Mouse (Mus musculus) midbrain, embryonic 13.5 days (tissue): ENCODE data around the gene Rps29. TPM values are rescaled to one million over a fixed set of nuclear protein-coding genes. Genes with fewer than 3 reads are reported as not detected.
A peak's percentile ranks its signal among the peaks of the same experiment; 100 is the strongest.
"Not testable (repeated sequence)": the region's sequence is repeated elsewhere in the genome, so short reads cannot be mapped to it uniquely, and the experiment has no call there.

ENCODE experiments used
- ATAC-seq: fragments of 200-750 bp; cut with Nextera tagmentation; 2 replicates; pipeline ENCODE4 v1.8.0; 2017; ENCODE audit warnings: mild to moderate bottlenecking, moderate TSS enrichment, moderate library complexity
- H3K27ac ChIP-seq: fragments of 300-500 bp; sonication (generic); 2 replicates; pipeline ENCODE4 v1.5.1; 2015; ENCODE audit warnings: inconsistent platforms, mild to moderate bottlenecking, moderate library complexity
- H3K27me3 ChIP-seq: fragments of 300-500 bp; sonication (generic); 2 replicates; pipeline ENCODE4 v1.6.1; 2015; ENCODE audit warnings: mild to moderate bottlenecking, inconsistent platforms
- H3K36me3 ChIP-seq: fragments of 300-500 bp; sonication (generic); 2 replicates; pipeline ENCODE4 v1.6.1; 2015; ENCODE audit warnings: mild to moderate bottlenecking, inconsistent platforms
- H3K4me1 ChIP-seq: fragments of 300-500 bp; sonication (generic); replicated peaks from 2 replicates; pipeline ENCODE4 v1.6.1; 2015; ENCODE audit warnings: inconsistent platforms
- H3K4me2 ChIP-seq: fragments of 300-500 bp; sonication (generic); replicated peaks from 2 replicates; pipeline ENCODE4 v1.6.1; 2015; ENCODE audit warnings: moderate library complexity, mild to moderate bottlenecking, inconsistent platforms
- H3K4me3 ChIP-seq: fragments of 300-500 bp; sonication (generic); replicated peaks from 2 replicates; pipeline ENCODE4 v1.5.1; 2015; ENCODE audit warnings: mild to moderate bottlenecking, inconsistent platforms
- H3K9ac ChIP-seq: fragments of 300-500 bp; sonication (generic); replicated peaks from 2 replicates; pipeline ENCODE4 v1.6.1; 2015; ENCODE audit warnings: mild to moderate bottlenecking, inconsistent platforms
- H3K9me3 ChIP-seq: fragments of 300-500 bp; sonication (generic); 2 replicates; pipeline ENCODE4 v1.6.1; 2016; ENCODE audit warnings: mild to moderate bottlenecking, inconsistent platforms
- WGBS: fragments of 180-500 bp; shearing (Covaris S2); methylation state at CpG from one replicate; pipeline ENCODE4 v1.1.7; 2015; 5-methylcytosine and 5-hydroxymethylcytosine counted together
- polyA plus RNA-seq: library from polyadenylated mRNA; unstranded; fragments of >200 nt; fragmentation: Nextera tagmentation; extraction: Ambion mirVana; gene quantifications from 2 replicates; pipeline ENCODE4 v1.2.1, GENCODE M21; 2015

Gene Rps29
- polyA plus RNA-seq, 1 experiment from 2014 or later: 1,372 TPM

DNA sequence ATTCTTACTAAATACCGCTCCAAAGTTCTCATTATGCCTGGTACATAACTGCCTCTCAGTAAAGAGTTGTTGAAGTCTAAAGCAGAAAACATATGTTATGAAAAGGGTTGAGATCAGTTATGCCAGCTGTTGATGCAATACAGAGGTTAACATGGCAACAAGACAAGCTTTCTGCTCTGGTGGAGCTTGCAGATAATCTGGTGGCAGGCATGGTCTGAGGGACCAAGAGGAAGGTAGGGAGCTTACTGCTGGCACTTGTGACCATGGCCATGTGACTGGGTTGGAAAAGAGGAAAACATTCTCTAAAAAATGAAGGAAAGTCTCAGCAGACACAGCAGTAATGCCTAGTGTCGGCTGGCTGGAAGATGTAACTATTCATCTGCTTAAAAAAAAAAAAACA lies 12.3 kb upstream of the Rps29 start:
- Histone ChIP-seq H3K27me3 (no peaks in the 10 kb centered on the region), H3K9ac (no peak overlapping the region), H3K27ac (no peak overlapping the region), H3K9me3 (no peaks in the 10 kb centered on the region), H3K36me3 (no peaks in the 10 kb centered on the region), H3K4me2 (no peak overlapping the region), H3K4me3 (no peak overlapping the region), H3K4me1 (peaks cover 16% of the 10 kb centered on the region)
- WGBS: 97% methylated on average over 2 of the region's 2 CpGs
- ATAC-seq: no peak

DNA sequence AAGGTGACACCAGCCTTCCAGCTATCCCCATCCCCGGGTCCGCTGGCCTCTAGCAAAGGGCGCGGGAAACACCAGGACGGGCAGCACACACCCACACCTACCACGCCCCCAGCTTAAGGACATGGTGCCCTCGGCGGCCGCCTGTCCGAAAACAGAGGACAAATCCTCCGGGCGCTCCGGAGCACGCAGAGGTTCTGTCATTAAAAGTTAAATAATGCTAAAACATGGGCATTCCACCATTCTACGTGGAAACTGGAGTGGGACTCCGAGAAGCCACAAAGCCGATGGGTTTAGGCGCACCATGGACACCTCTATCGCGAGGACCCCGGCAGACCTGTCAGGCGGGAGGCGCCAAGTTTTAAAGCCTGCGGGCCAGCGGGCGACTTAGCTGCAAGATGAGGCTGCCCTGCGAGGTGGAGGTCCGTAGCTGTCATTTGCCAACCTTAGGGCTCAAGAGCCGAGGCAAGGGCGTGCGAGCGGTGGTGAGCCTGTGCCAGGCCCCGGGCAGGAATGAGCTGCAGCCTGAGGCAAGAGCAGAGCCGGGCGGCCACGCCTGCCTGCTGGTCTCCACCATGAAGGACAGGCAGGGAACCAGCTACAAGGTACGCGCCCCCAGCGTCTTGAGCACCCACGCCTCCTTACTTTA lies 9.6 kb upstream of the Rps29 start, which contains the start of gene Lrr1:
Lrr1 (plus strand) TSS at position 354 of the 646 bp plus-strand sequence.
- WGBS: 0% methylated on average over 40 of the region's 40 CpGs
- Histone ChIP-seq H3K27me3 (no peaks in the 10 kb centered on the region), H3K4me1 (peaks cover 16% of the 10 kb centered on the region)

DNA sequence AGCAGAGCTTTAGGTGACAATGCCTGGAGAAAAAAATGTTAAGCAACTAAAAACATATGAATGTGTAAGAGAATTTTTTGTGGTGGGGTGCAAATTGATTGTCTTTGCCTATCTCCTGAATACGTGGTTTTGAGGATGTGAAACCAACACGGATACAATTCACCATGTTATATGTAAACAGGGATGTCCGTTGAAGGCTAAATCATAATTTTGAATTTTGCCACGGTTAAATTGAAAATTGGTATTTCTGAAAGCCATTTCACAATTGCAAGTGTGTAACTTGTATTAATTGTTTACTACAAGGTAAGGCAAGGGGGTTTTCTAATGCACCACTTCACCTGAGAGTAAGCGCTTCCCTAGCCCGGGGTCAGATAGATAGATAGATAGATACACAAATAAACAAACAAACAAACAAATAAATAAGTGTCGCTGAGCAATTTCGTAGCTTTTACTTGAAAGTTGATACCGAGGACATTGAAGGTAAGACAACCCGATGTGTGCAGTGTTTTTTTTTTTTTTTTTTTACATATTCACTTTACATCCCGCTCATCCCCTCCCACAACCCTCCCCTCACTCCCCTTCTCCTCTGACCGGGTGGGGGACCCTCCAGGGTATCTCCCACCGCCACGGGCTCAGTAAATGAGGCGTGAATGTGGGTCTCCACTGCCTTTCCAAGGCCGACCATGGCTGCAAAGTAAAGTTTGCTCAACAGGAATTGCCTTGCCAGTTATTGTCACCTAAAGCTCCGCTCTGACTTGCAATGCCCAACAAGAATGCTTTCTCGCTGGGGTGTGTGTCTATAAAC lies 8.9 kb upstream of the Rps29 start:
- WGBS: 7% methylated on average over 18 of the region's 18 CpGs
- Histone ChIP-seq H3K4me1 (peaks cover 16% of the 10 kb centered on the region), H3K36me3 (no peaks in the 10 kb centered on the region), H3K27me3 (no peaks in the 10 kb centered on the region), H3K4me3 (peak overlapping the region; percentile 66), H3K27ac (peak overlapping the region; percentile 71), H3K9me3 (no peaks in the 10 kb centered on the region), H3K4me2 (peak overlapping the region; percentile 96), H3K9ac (peak overlapping the region; percentile 65)
- peak; percentile 78 for ATAC-seq

More for the DNA sequence above, 9.6 kb upstream of the Rps29 start, which contains the start of gene Lrr1:
- H3K27ac ChIP-seq: peak within 1 kb of the TSS; percentile 71
- no peaks in the 10 kb centered on the region for H3K9me3 ChIP-seq
- peak within 1 kb of the TSS; percentile 66 for H3K4me3 ChIP-seq
- H3K9ac ChIP-seq: peak within 1 kb of the TSS; percentile 65
- peak within 1 kb of the TSS; percentile 96 for H3K4me2 ChIP-seq
- peak; percentile 96 for ATAC-seq
- H3K36me3 ChIP-seq: no peaks in the 10 kb centered on the region

DNA sequence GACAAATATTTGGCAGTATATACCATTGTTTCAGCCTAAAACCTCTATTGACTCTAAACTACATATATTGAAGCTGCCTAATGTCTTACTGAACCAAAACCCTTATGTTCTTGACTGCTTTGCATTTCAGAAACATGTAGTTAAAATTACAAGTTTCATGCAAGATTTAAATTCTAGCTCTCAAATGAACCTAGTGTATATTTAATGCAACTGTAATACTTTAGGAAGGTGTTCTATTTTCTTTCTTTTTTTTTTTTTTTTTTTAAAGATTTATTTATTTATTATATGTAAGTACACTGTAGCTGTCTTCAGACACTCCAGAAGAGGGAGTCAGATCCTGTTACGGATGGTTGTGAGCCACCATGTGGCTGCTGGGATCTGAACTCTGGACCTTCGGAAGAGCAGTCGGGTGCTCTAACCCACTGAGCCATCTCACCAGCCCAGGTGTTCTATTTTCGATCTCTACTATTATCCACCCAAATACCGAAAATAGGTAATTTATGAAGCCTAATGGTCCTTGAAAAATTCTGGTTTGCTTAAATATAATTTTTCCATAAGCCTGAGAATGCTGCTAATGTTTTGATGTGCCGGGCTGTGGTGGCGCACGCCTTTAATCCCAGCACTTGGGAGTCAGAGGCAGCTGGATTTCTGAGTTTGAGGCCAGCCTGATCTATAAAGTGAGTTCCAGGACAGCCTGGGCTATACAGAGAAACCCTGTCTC lies 8.0 kb upstream of the Rps29 start:
- Histone ChIP-seq H3K4me2 (0 out of 2 replicates have a peak overlapping the region, but pooled peaks have one; percentile 96), H3K4me1 (peaks cover 16% of the 10 kb centered on the region)
- WGBS: 69% methylated on average over 8 of the region's 8 CpGs
- H3K27me3 ChIP-seq, H3K9ac ChIP-seq, H3K36me3 ChIP-seq, ATAC-seq, H3K27ac ChIP-seq, H3K9me3 ChIP-seq, H3K4me3 ChIP-seq: not testable (repeated sequence)

DNA sequence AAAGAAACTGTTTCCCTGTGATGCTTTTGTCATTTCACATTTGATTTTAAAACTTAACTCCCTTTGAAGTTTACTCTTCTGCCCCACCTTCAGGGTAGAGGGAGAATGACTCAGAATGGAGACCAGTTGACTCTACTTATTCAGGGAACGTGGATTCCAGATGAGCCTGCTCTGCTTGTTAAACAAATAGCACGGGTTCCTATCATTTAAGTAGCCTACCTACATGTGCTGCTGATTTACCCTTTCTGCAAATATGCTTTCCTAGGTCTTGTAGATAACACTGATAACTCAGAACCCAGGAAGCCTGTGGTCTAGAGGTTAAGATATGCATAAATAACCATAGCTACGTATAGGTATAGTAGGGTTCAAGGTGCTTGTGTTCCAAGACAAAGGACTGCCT lies 5.9 kb upstream of the Rps29 start:
- Histone ChIP-seq H3K27me3 (no peaks in the 10 kb centered on the region), H3K27ac (no peak overlapping the region), H3K9ac (no peak overlapping the region), H3K4me2 (no peak overlapping the region), H3K4me1 (peaks cover 16% of the 10 kb centered on the region), H3K36me3 (no peaks in the 10 kb centered on the region), H3K9me3 (no peaks in the 10 kb centered on the region), H3K4me3 (no peak overlapping the region)
- 63% methylated on average over 3 of the region's 3 CpGs for WGBS
- no peak for ATAC-seq

DNA sequence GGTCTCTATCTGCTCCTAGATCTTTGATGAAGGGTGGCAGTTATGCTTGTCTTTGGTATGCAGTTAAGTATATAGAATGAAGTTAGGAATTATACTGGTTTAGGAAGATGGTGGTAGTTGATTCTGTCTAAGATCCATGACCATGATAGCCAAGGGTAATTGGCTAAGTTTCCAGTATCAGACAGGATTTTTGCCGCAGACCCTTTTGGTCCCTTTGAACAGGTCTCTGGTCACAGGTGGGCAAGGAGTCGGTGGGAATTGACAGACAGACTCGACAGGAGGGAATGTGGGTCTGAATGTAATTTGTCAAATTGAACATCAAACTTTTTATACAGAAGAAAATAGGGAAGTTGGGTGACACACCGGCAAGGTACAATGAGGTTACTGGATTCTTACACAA lies 4.6 kb upstream of the Rps29 start:
- not testable (repeated sequence) for H3K27ac ChIP-seq, H3K9me3 ChIP-seq, H3K4me1 ChIP-seq, H3K27me3 ChIP-seq, ATAC-seq, H3K4me2 ChIP-seq, H3K9ac ChIP-seq, H3K36me3 ChIP-seq, H3K4me3 ChIP-seq
- WGBS: 78% methylated on average over 4 of the region's 4 CpGs

DNA sequence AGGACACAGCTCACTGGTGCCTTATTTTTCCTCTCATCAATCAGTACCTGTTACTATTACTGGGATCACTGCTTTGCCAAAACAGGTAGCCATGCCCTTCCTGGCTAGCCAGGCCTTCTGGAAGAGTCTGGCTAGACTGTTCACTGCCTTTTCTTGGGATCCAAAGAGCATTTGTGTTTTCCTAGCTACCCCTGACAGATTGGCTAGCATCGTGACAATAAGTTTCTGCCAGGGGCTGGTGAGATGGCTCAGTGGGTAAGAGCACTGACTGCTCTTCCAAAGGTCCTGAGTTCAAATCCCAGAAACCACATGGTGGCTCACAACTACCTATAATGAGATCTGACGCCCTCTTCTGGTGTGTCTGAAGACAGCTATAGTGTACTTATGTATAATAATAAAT lies 1.7 kb upstream of the Rps29 start:
- not testable (repeated sequence) for H3K27me3 ChIP-seq, H3K9me3 ChIP-seq, ATAC-seq, H3K4me3 ChIP-seq, H3K27ac ChIP-seq, H3K4me2 ChIP-seq, H3K9ac ChIP-seq
- WGBS: 74% methylated on average over 2 of the region's 2 CpGs
- H3K36me3 ChIP-seq: peaks cover 19% of the 10 kb centered on the region
- peaks cover 12% of the 10 kb centered on the region for H3K4me1 ChIP-seq

DNA sequence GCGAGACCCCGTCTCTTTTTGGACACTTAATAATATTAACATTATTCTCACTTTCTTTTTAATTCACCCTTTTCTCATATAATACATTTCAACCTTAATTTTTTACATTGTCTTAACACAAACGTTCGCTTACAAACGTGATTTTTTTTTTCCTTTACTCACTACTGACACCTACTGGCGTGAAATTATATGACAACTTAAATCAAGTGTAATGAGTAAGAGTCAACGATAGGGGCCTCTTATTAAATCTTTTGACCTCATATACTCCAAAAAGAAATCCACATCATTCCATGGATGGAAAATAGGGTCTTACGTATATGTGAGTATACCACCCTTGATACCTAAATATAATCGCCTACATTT lies 573 bp upstream of the Rps29 start:
- Histone ChIP-seq H3K27ac (no peak overlapping the region; the same call in none of the 2 replicates), H3K4me1 (peaks cover 12% of the 10 kb centered on the region), H3K4me2 (no peak overlapping the region), H3K9me3 (no peaks in the 10 kb centered on the region), H3K4me3 (peak overlapping the region; percentile 65; the same call in 1 of the 2 replicates), H3K27me3 (no peaks in the 10 kb centered on the region), H3K36me3 (peaks cover 27% of the 10 kb centered on the region), H3K9ac (no peak overlapping the region)
- no peak for ATAC-seq
- 4% methylated on average over 9 of the region's 9 CpGs for WGBS

DNA sequence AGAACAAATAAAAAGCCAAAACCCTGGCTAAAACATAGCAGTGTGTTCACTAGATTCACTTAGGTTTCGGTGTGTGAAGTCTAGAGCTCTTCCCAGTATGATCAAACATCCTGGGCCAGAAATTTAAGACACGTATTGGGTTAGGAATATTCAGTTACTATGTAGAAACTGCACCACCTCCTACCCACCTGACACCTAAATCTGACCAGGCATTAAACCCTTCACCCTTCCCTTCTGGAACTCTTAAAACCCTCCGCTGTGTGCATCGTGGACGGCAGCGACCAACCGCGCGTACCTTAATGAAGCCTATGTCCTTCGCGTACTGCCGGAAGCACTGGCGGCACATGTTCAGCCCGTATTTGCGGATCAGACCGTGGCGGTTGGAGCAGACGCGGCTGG lies 621 bp downstream of the Rps29 start:
- H3K9ac ChIP-seq: peak overlapping the region; percentile 91
- ATAC-seq: no peak
- peaks cover 27% of the 10 kb centered on the region for H3K36me3 ChIP-seq
- H3K27ac ChIP-seq: peak overlapping the region; percentile 91
- WGBS: under 1% methylated on average over 19 of the region's 19 CpGs
- H3K9me3 ChIP-seq: no peaks in the 10 kb centered on the region
- peak overlapping the region; percentile 74 for H3K4me2 ChIP-seq
- H3K4me3 ChIP-seq: peak overlapping the region; percentile 65
- peaks cover 12% of the 10 kb centered on the region for H3K4me1 ChIP-seq
- no peaks in the 10 kb centered on the region for H3K27me3 ChIP-seq

DNA sequence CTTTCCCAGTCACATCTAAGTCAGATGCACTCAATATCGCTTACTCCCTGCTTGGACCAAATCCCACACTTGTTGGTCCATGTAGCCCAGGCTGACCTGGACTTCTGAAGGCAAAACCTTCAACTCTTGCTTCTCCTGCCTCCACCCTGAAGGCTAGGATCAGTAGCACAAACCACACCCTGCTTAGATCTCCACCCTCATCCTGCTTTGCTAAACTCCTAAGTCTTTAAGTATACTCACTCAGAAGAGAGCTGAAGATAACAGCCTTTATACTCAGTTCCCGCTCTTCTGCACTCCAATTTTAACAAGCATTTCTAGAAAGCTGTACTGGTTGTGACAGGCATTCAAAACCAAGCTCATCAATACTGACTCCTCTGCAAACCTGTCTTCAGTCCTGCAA lies 1.9 kb downstream of the Rps29 start:
- Histone ChIP-seq H3K27ac (no peak overlapping the region), H3K4me1 (peaks cover 12% of the 10 kb centered on the region), H3K27me3 (no peaks in the 10 kb centered on the region), H3K36me3 (peaks cover 27% of the 10 kb centered on the region), H3K4me2 (peak overlapping the region; percentile 74; the same call in 1 of the 2 replicates), H3K9me3 (no peaks in the 10 kb centered on the region), H3K9ac (no peak overlapping the region), H3K4me3 (no peak overlapping the region)
- WGBS: 95% methylated on average over 2 of the region's 2 CpGs
- no peak for ATAC-seq

DNA sequence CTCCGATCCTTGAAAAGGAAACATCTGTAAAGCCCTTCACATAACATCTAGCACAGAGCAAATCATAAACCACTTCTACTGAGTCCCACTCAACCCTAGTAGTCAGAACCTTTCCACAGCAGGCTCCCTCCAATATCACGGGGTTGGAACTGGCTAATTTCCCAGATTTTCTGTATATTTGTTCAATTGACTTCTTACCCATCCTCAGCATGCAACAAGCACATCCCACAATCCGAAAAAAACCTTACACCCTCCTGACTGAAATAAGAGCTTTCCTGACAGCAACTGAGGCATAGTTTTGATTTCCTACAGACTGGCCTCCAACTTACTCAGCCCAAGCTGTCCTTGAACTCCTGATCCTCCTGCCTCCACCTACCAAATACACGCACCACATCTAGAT lies 2.5 kb downstream of the Rps29 start:
- no peaks in the 10 kb centered on the region for H3K27me3 ChIP-seq
- H3K4me3 ChIP-seq: no peak overlapping the region
- H3K27ac ChIP-seq: no peak overlapping the region
- WGBS: 96% methylated on average over 4 of the region's 4 CpGs
- no peaks in the 10 kb centered on the region for H3K9me3 ChIP-seq
- H3K4me2 ChIP-seq: no peak overlapping the region
- H3K9ac ChIP-seq: no peak overlapping the region
- peaks cover 12% of the 10 kb centered on the region for H3K4me1 ChIP-seq
- peaks cover 27% of the 10 kb centered on the region for H3K36me3 ChIP-seq
- no peak for ATAC-seq

DNA sequence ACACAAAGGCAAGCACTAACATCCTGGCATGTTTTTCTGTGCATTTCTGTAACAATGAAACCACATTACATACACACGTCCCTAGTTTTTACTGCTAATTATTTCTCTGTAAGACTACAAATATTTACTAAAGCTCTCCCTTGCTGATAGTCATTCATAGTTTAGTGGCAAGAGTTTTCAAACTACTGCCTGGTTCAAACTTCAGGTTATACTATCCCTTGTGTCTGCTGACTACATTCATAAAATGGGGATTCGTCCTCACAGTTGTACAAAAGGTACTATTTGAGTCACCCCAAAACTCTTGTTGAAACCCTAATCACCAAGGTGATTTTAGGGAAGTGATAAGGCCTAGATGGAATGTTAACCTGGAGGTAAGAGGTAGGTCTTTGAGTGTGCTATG lies 3.1 kb downstream of the Rps29 start:
- Histone ChIP-seq H3K4me2 (no peak overlapping the region), H3K36me3 (peaks cover 27% of the 10 kb centered on the region), H3K4me3 (no peak overlapping the region), H3K27me3 (no peaks in the 10 kb centered on the region), H3K9me3 (no peaks in the 10 kb centered on the region), H3K4me1 (peaks cover 12% of the 10 kb centered on the region), H3K27ac (no peak overlapping the region), H3K9ac (no peak overlapping the region)
- WGBS: 85% methylated on average over 2 of the region's 2 CpGs
- ATAC-seq: no peak
